Mouse (Mus musculus): ENCODE measurements at regions not wholly inside any gene's neighbourhood (a gene's known extent, or its start where the extent isn't known, plus 50 kb on each side); places are given as distances from the start of the nearest gene placed in this dataset.
"Not testable (repeated sequence)": the region's sequence is repeated elsewhere in the genome, so short reads cannot be mapped to it uniquely, and the experiment has no call there.

DNA sequence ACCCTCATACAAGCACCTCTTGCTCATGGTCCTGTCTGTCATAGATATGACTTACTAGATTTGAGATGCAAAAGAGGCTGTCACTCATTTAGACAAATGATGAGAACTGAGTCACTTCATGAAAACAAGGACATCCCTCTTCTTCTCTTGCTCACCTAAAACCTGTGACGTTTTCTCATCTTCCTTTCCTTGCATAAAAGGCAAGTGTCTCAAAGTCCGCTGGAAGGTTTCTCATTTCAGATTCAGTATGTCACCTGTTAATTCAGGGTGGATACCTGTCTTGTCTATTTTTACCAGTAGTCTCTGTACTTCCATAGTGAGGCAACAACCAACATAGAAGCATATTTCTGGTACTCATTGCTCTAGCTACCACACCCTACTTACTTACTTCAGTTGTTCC lies 325.6 kb downstream of the Car8 start:
- no peak for TF ChIP-seq CTCF (IDR thresholded peaks at IDR 0.05; ENCODE audit: borderline replicate concordance, extremely low read depth, insufficient read depth, insufficient read length)
- no peak for TF ChIP-seq POLR2A (IDR thresholded peaks at IDR 0.05; ENCODE audit: borderline replicate concordance, extremely low read depth, insufficient read depth, insufficient read length, poor library complexity, severe bottlenecking)

DNA sequence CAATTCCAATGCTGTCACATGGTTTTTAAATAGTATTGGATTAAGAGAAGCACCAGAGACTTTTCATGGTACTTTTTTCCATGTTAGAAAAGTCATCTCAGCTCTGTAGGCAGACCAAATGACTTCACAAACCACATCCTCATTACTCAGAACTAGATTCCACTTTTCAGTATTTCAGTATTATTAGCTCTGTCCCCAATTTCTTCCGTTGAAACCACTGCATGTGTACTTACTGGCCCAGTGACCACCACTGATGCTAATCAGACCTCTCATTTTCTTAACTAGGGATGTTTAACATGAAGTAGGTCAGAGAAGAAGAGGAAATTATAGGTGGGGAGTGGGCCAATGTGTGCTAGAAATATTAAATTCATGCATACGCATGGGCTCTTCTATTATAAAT lies 326.2 kb downstream of the Car8 start:
- DNase-seq (ENCODE audit: low read depth) = no peak
- no peak for TF ChIP-seq POLR2A (IDR thresholded peaks at IDR 0.05; ENCODE audit: borderline replicate concordance, extremely low read depth, insufficient read depth, insufficient read length, poor library complexity, severe bottlenecking)
- no peak for TF ChIP-seq CTCF (IDR thresholded peaks at IDR 0.05; ENCODE audit: borderline replicate concordance, extremely low read depth, insufficient read depth, insufficient read length)

More for the DNA sequence above, 325.6 kb downstream of the Car8 start:
- DNase-seq (ENCODE audit: low read depth) = no peak

DNA sequence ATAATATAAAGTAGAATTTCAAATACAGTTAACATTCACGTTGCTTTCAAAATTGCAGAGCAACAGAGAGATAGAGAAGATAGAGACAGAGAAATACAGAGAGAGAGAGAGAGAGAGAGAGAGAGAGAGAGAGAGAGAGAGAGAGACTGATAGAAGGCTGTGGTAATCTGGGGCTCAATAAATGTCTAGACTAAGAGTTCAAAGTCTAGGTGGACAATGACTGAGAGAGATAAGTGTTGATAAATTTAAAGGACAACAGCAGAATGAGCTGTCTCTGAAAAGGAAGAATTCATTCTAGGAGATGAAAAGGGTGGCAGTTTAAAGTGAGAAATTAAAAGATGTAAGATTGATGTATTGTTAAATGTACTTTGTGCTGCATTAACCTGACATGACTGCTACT lies 335.7 kb downstream of the Car8 start:
- no peak for TF ChIP-seq POLR2A (IDR thresholded peaks at IDR 0.05; ENCODE audit: borderline replicate concordance, extremely low read depth, insufficient read depth, insufficient read length, poor library complexity, severe bottlenecking)
- no peak for DNase-seq (ENCODE audit: low read depth)

- DNase-seq (ENCODE audit: low read depth) = peak; percentile 18
- TF ChIP-seq POLR2A (IDR thresholded peaks at IDR 0.05; ENCODE audit: borderline replicate concordance, extremely low read depth, insufficient read depth, insufficient read length, poor library complexity, severe bottlenecking) (no peak), CTCF (IDR thresholded peaks at IDR 0.05; ENCODE audit: borderline replicate concordance, extremely low read depth, insufficient read depth, insufficient read length) (no peak)
Observed at GRCm38 (mm10) chr4:7894914-7895313, 343.9 kb downstream of the Car8 start.

- no peak for DNase-seq (ENCODE audit: low read depth)
- TF ChIP-seq POLR2A (IDR thresholded peaks at IDR 0.05; ENCODE audit: borderline replicate concordance, extremely low read depth, insufficient read depth, insufficient read length, poor library complexity, severe bottlenecking) (no peak), CTCF (IDR thresholded peaks at IDR 0.05; ENCODE audit: borderline replicate concordance, extremely low read depth, insufficient read depth, insufficient read length) (peak; percentile 11; the same call in 1 of the 2 replicates)
Observed at GRCm38 (mm10) chr4:7891128-7891527, 347.7 kb downstream of the Car8 start.

GRCm38 (mm10) chr4:7854518-7854917 lies 384.3 kb downstream of the Car8 start:
- peak; percentile 27 for DNase-seq (ENCODE audit: low read depth)
- TF ChIP-seq POLR2A (IDR thresholded peaks at IDR 0.05; ENCODE audit: borderline replicate concordance, extremely low read depth, insufficient read depth, insufficient read length, poor library complexity, severe bottlenecking) = no peak
- no peak for TF ChIP-seq CTCF (IDR thresholded peaks at IDR 0.05; ENCODE audit: borderline replicate concordance, extremely low read depth, insufficient read depth, insufficient read length)

DNA sequence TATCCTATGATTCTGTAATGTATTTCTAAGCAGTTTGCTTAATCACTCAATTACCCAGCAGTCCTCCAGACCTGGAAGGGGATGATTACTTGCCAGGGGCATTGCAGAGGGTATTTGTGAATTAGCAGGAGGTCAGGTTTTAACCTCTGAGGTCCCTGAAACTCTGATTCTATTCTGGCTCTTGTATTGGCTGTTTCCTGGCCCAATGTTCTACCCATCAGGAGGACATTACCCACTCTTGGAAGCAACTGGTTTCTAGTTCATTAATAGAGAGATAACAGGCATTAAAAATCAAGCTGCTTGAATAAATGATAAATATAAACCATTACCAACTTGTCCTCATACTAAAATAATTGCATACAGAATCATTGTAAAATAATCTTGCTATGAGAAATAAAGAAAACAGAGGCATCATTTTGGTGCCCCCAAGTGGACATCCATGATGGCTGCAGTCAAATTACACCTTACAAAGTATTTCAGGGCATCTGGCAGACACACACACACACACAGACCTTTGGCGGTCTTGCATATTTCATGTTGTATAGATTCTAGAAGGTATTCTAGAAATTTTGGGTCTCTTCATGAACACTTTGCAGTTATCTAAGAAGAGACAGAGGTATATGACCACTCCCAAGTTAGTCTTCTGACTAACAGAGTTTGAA lies 385.6 kb downstream of the Car8 start:
- TF ChIP-seq CTCF (IDR thresholded peaks at IDR 0.05; ENCODE audit: borderline replicate concordance, extremely low read depth, insufficient read depth, insufficient read length) (peak; percentile 58; the same call in 1 of the 2 replicates), POLR2A (IDR thresholded peaks at IDR 0.05; ENCODE audit: borderline replicate concordance, extremely low read depth, insufficient read depth, insufficient read length, poor library complexity, severe bottlenecking) (no peak)
- peak; percentile 80 for DNase-seq (ENCODE audit: low read depth)

DNA sequence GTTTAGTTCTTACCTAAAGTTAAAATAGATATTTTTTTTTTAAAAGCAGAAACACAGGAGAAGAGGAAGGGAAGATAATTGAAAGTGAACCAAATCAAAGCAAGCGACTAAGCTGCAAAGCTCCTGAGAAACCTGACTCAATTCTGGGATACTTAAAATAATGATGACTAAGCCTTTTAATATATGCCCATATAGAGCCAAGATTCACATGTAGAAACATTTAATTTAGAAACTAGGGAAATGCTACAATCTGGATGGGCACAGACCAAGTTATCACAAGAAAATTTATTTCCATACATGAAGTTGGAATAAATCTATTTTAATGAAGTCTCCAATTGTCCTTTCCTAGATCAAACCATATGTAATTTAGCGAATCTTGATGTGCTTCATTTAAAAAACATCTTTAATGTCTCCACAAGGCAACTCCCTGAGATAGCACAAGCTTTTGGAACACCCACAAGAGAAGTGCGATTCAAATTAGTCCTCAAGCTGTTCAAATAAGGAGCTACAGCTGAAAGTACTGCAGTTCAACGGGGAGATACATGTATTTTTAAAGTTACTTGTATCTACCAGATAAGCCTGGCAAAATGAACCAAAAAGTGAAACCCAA lies 386.7 kb downstream of the Car8 start:
- DNase-seq (ENCODE audit: low read depth) = peak; percentile 69
- TF ChIP-seq CTCF (IDR thresholded peaks at IDR 0.05; ENCODE audit: borderline replicate concordance, extremely low read depth, insufficient read depth, insufficient read length) (no peak), POLR2A (IDR thresholded peaks at IDR 0.05; ENCODE audit: borderline replicate concordance, extremely low read depth, insufficient read depth, insufficient read length, poor library complexity, severe bottlenecking) (no peak)

DNA sequence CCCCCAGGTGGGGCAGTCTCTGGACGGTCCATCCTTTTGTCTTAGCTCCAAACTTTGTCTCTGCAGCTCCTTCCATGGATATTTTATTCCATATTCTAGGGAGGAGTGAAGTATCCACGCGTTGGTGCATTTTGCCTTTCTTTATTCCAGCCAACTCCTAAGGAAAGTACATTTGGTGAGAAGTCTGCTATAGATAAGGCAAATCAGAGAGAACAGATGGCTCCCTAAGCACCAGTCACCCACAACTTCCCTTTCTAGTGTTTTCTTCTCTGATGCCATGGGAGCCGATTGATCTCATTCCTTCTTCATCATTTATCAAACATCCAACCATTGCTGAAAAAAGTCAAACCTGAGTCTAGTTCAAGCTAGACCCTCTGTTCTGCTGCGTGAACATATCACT lies 391.4 kb downstream of the Car8 start:
- DNase-seq (ENCODE audit: low read depth) = no peak
- no peak for TF ChIP-seq POLR2A (IDR thresholded peaks at IDR 0.05; ENCODE audit: borderline replicate concordance, extremely low read depth, insufficient read depth, insufficient read length, poor library complexity, severe bottlenecking)
- TF ChIP-seq CTCF (IDR thresholded peaks at IDR 0.05; ENCODE audit: borderline replicate concordance, extremely low read depth, insufficient read depth, insufficient read length) = no peak

DNA sequence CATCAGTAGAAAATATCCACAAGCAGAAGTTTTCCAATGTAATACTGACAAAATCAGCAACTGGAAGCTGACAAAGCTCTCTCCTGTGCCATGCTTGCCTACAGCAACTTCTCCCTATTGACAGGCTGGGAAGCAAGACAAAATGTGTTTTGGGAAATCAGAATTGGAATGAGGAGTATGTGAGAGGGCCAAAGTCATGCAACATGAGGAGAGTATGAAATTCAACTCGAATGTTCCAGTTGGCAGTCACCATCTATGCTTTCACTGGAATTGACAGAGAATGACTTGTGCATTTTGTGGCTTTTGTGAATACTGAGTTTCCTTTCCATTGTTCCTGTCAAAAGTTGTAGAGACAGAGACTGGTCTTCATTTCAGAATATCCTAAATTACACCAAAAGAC lies 409.7 kb downstream of the Car8 start:
- DNase-seq (ENCODE audit: low read depth) = no peak
- TF ChIP-seq CTCF (IDR thresholded peaks at IDR 0.05; ENCODE audit: borderline replicate concordance, extremely low read depth, insufficient read depth, insufficient read length) = no peak

- no peak for DNase-seq (ENCODE audit: low read depth)
- no peak for TF ChIP-seq POLR2A (IDR thresholded peaks at IDR 0.05; ENCODE audit: borderline replicate concordance, extremely low read depth, insufficient read depth, insufficient read length, poor library complexity, severe bottlenecking)
- no peak for TF ChIP-seq CTCF (IDR thresholded peaks at IDR 0.05; ENCODE audit: borderline replicate concordance, extremely low read depth, insufficient read depth, insufficient read length)
Observed at GRCm38 (mm10) chr4:7819847-7820246, 419.0 kb downstream of the Car8 start.

DNA sequence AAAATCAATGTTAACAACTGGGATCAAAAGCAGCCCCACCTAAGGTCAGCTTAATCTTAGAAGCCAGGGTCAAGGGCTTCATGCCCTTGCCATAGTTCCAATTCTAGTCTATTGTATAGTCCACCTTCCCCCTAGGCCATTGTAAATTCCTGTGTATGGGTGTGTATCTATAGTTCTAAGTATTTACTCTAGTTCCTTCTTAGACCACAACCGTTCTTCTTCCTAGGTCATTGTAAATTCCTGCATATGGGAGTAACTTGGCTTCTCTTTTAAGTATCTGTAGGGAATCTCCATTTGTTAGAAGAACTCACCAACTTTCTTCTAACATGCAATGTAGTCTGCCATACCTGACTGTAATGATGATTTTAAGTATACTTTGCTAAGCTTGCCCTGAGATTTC lies 461.1 kb downstream of the Car8 start:
- DNase-seq (ENCODE audit: low read depth) = not testable (repeated sequence)

Data from brain, embryonic 14.5 days (tissue).